Mouse (Mus musculus): ENCODE data around the gene Limch1.

Limch1 gene

DNA sequence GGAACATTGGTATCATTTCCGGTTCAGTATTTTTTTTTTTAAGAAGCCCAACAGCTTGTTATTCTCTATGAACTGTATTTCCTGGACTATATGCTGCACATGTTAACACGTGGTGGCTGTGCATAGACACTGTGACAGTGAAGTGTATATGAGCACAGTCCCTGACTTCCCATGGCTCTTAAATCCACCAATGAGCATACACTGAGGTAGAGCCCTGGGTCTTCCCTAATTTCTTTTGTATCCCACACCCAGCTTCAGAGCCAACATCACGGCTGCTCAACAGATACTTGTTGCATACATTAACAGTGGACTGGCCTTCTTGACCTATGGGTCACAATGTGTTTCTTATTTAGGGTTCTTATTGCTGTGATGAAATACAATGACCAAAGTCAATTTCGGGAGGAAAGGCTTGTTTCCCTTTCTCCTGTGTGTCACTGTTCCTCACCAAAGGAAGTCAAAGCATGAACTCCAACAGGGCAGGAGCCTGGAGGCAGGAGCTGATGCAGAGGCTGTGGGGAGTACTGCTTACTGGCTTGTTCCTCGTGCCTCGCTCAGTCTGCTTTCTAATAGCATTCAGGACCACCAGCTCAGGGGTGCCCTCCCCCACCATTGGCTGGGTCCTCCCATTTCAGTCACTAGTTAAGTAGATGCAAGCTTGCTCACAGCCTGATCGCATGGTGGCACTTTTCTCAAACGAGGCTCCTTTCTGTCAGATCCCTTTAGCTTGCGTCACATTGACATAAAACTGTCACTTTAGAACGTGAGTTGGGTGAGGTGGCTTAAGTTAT lies 130.6 kb downstream of the Limch1 start:
- no peak for DNase-seq (ENCODE audit: low read depth, low spot score)

DNA sequence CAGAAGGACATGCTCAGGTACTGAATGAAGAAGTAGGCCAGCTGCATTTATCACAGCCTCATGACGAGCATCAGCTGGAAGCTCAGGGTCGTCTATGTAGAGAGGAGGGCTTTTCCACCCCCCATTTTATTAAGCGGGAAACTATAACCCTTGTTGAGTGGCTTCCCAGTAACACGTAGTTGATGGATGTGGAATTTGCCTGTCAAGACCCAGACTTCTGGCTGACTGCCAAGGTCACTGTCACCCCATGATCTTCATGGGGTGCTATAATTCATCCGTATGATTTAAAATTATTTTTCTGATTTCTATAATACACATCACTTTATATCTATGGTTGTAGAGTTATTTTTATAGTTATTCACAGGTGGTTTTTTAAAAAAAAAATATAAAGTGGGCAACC lies 131.4 kb downstream of the Limch1 start:
- no peak for DNase-seq (ENCODE audit: low read depth, low spot score)

DNA sequence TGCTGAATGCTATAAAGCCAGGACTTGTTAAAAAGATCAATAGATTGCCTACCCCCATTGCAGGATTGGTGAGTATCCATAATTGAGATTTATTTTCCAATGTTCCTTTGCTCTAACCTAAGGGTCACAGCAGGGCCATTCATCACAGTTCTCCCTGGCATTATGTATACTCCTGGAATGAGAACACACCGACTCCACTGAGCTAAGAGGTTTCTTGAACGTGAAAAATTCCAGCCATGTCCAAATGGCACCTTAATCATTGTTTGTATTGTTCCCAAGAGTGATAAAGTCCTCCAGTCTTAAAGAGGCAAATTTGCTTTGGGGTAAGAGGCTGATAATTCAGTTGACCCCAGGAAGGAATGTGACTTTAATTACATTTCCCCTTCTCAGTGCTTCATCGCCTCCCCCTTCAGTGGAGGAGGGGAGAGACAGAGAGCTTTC lies 136.3 kb downstream of the Limch1 start:
- DNase-seq (ENCODE audit: low read depth, low spot score) = no peak

DNA sequence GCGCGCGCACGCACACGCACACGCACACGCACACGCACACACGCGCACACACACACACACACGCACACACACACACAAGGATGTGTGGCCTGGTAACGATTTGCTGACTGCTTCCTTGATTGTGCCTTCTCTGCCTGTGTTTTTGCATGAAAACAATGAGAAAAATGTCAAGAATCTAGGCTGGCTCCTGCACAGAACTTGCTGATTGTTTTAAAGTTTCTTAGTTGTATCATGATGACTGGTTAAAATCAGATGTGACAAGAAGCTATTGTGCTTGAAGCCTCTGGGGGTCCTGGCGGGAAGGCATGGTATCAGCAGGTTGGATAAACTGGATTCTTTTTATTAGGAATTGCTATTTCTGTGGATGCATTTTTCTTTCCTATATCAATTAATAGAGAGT lies 137.1 kb downstream of the Limch1 start:
- no peak for DNase-seq (ENCODE audit: low read depth, low spot score)

DNA sequence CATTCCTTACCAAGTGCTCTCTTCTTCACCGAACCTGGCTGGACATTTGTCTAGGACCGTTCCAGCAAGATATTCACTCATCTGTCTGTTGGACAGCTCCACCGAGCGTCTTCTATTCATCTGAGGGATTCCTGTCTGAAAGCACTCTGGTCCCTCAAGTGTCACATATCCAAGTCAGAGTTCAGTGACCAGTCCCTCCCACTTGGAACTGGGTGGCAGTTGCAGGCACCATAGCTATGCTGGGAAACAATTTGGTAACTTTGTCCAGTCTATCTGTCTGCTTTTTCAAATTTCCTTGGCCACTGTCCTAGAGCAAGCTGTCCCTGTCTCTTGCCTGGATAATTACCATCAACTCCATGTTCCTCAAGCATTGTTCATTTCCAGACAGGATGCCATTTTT lies 138.9 kb downstream of the Limch1 start:
- no peak for DNase-seq (ENCODE audit: low read depth, low spot score)

DNA sequence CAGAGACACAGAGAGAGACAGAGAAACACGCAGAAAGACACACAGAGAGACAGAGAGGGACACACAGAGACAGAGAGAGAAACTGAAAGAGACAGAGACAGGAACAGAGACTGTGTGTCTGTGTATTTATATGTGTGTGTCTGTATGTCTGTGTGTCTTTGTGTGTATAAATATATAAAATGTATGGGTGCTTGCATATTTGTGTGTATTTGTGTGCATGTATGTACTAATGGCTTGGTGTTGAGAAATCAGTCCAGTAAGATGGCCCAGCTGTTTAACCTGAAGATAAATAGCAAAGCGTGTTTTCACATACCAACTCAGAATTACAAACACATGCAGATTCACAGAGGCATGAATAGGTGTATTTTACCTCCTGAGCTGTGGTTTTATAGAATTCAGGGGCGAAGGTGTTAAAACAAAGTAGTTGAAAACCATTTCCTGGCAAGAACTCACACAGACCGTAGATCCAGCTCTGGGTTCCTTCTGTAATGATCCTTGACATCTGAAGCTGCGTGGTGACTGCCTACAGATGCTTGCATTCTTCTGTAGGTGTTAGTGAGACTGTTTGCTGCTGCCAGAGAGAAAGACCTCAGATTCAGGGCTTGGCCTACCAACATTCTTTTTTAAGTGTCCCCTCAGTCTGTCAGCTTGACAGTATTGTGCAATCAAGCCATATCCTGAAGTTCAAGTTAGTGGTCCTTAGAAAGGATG lies 140.9 kb downstream of the Limch1 start:
- no peak for DNase-seq (ENCODE audit: low read depth, low spot score)

DNA sequence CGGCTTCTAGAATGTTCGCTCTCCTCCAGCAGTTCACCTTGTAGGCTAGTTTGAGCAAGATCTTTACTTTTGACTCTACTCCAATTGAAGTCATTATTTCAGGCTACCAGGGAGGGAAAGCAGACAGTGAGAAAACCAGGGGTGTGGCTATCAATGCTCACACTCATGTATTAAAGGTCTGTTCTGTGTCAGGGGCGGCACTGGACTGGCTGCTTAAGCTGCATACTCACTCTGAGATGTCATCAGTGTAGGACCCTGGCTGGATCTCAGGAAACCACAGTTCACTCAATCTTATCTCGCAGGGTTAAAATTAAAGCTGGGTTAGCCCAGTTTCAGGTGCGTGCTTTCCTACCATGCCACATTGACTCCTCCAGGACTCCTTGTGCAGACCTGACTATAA lies 142.4 kb downstream of the Limch1 start:
- DNase-seq (ENCODE audit: low read depth, low spot score) = no peak

DNA sequence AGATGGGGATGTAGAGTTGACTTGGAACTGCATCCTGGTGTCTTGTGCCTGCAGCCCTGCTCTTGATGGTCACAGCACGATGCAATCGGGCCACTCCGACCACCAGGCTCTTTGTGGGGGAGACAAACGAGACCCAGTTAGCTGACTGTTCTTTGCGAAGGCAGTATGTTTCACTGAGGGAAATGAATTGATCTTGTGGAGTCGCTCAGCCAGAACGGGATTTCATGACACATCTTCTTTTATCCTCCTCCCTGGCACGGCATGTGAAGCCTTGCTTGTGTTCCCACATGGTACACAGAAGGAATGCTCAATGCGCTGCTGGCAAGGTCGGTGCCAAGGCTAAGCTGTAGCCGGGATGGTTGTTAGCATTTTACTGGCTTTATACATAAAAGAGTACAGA lies 143.7 kb downstream of the Limch1 start:
- DNase-seq (ENCODE audit: low read depth, low spot score) = no peak

DNA sequence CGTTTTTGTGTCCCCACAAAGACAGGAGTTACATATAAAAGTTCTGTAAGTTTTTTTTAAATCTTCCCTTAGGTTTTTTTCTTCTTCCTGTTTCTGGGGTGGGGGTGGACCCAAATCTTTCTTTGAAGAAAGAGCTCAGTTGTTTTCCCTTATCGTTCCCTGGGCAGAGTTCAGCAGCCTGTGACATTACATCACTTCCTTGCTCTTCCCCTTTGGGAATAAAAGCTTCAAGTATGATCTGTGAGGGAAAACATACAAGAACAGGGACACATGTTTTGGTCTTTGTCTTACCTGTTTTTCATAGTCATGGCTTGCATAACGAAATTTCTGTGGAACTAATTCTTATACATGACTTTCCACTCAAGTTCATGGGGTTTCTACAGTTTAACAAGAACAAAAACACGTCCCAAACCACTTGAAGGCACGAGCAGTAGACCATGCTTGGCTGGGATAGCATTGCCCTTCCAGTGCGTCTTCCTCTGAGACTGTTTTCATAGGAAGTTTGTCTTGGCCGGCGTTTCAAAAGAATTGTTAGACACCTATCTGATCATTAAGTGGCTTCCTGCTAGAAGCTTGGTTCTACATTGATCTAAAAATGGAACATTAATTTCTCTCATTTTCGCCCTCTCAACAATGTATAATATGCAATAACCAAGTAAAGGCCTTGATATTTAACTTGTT lies 150.0 kb downstream of the Limch1 start:
- DNase-seq (ENCODE audit: low read depth, low spot score) = no peak

DNA sequence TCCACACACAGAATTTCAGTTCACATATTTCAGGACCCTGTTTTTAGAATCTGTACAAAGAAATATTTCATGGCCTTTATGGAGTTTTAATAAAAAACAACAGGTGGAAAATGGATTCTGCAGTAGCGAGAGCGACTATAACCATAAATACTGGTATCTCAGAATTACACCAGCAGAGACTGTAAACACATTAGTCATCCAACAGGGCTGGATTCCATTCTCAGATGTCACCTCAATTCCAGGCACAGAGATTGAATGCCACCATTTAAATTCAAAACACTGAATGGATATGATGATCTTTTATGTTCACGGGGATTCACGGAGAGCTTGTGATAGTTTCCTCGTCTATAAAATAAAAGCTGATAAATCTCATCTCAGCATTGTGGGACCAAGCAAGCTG lies 152.0 kb downstream of the Limch1 start:
- no peak for DNase-seq (ENCODE audit: low read depth, low spot score)

DNA sequence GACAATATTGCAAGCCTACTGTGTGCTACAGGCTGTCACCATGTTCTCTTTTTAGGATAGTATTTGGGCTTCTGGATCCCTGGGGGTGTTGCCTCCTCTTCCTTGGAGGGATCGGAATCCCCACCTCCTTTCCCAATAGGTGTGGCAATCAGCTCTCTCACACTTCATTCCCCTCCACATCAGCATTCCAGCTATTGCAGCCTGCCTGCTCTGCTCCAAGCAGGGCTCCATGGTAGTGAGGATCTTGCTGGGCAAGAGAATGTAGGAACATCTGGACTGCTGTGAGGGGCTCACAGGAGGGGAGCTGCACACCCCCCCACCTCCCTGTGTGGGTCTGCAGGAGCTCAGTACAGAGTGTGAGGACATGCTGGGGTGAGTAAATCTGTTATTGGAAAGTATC lies 152.6 kb downstream of the Limch1 start:
- DNase-seq (ENCODE audit: low read depth, low spot score) = no peak

DNA sequence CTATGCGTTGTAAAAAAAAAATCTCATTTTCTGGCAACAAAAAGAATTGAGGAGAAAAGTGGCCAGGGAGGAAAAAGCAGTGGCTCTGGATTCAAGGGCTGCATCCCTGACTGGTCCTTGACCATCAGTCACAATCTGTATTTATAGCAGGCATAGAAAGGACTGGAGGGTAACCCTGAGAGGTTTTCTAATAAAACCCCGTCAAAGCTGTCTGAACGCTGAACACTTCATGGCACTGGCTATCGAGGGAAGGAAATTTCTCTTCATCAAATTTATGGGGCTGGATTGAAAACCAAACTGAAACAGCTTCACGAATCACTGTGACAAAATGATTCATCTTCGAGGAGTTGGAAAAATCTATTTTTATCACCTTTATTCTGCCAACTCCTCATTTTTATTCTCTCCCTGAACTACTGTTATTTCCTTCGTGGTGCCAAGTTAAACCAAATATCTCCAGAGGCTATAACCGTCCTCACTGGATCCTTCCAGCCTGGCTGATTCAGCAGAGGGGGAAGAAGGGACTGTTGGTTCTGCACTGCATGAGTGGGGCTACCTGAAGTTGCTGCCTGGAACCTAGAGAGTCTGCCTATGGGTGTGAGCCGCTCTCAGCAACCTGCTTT lies 153.3 kb downstream of the Limch1 start:
- no peak for DNase-seq (ENCODE audit: low read depth, low spot score)

DNA sequence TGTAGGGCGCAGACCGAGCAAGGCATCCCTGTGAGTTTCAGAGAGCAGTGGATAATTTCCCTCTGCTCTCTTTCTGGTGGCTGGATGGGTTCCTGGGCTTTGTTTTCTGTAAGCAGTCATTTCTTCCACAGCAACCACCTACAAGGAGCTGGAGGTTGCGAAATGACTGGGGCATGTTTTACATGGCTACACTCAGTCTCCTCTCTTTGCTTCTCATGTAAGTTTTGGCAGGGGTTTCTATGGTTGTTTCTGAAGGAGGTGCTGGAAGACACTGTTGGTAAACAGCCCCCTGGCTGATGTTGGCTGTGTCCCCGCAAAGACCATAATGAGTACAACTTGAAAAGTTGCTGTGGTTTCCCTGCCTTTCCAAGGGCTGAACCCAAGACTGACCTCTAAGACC lies 155.5 kb downstream of the Limch1 start:
- no peak for DNase-seq (ENCODE audit: low read depth, low spot score)

DNA sequence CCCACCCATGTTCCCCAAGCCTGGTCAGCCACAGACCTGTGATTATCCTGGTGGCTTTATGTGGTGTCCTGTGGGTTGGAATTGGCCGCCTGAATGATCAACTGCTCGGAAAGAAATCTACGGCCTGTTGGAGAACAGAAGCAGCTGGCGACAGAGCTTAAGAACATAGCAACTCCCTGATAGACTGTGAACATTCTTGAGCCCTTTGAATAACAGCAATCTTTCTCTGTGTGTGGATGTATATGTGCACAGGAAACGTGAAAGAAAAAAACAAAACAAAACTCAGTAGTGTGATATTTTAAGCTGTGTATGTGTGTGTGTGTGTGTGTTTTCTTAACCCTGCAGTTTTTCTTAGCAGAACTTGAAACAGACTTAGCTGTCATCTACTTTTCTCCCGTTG lies 159.2 kb downstream of the Limch1 start:
- DNase-seq (ENCODE audit: low read depth, low spot score) = no peak

DNA sequence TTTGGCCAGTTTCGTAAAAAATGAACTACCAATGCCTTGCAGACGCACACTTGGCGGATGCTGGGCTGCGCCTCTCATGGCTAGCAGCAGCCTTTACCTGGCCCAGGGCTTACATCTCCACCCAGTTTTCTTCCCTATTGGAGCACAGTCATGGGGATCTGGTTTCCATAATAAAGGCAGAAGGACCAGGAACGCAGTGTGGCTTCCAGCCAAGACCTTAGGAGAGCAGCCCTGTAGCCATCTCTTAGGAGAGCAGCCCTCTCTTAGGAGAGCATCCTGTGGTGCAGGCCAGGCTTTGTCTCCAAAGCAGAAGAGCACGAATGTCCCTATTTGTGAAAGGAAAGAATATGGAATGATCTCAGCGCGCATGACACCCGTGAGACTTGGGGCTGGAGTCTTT lies 163.3 kb downstream of the Limch1 start:
- DNase-seq (ENCODE audit: low read depth, low spot score) = no peak

DNA sequence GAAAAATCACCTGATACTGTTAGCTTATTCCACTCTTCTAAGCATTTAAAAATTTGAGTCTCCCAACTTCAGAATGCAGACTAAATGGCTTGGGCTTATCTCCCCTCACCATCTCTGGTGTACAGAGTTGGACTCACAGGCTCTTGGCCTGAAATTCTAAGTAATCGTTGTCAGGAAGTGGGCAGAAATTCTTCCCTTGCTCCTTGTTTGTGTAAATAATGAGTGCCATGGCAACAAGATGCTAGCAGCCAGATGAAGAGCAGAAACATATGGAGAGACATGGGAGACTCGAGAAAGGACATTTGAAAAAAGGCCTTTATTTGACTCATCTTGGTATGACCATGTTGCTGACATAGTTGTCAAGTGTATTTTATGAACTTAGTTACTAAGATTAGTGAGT lies 164.3 kb downstream of the Limch1 start:
- no peak for DNase-seq (ENCODE audit: low read depth, low spot score)

DNA sequence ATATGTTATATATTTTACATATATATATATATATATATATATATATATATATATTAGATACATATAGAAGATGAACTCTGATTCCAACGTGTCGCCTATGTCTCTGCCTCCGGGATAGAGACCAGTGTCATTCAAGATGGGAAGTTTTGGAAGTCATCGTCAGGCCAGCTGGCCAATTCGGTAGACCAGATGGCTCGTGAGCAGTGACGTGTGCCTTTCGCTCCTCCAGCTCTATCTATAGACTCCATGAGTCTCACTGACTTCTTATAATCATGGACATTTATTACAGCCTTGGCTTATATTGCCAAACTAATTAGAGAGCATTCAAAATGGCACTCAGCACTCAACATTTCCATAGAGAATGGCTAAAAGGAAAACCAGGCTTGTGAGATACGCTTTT lies 165.0 kb downstream of the Limch1 start:
- DNase-seq (ENCODE audit: low read depth, low spot score) = no peak

DNA sequence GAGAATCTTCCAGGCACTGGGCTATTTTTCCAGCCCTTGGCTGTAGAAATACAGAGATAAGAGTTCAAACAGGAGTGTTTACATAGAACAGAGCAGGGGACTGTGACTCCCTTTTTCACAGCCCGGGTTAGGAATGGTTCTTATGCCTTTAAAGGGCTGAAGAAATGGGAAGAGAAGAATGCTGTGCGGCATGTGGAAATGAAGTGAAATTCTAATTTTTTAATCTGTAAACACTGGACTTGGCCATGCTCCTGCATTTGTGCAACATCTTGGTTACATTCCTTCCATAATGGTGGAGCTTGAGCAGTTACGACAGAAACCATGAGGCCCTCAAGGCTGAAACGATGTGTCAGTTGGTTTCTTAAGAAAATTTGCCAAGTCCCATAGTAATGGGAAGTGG lies 165.4 kb downstream of the Limch1 start:
- no peak for DNase-seq (ENCODE audit: low read depth, low spot score)

DNA sequence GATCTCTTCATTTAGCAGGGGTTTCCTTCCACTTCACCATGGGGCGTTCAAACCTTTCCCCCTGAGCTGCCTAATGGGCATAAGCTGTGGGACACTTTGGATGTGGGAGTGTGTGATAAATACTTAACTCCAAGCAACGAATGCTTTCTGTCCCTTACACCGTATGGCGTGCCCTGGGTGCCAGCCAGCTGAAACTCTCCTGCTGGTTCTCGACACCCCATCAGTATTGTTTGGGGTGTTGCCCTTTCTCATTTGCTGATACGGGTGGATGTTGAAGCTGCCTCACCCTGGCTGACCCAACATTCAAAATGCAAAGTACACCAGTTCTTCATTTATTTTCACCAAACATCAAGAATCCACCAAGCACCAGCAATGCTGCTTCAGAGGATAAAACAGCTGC lies 168.2 kb downstream of the Limch1 start:
- DNase-seq (ENCODE audit: low read depth, low spot score) = no peak

DNA sequence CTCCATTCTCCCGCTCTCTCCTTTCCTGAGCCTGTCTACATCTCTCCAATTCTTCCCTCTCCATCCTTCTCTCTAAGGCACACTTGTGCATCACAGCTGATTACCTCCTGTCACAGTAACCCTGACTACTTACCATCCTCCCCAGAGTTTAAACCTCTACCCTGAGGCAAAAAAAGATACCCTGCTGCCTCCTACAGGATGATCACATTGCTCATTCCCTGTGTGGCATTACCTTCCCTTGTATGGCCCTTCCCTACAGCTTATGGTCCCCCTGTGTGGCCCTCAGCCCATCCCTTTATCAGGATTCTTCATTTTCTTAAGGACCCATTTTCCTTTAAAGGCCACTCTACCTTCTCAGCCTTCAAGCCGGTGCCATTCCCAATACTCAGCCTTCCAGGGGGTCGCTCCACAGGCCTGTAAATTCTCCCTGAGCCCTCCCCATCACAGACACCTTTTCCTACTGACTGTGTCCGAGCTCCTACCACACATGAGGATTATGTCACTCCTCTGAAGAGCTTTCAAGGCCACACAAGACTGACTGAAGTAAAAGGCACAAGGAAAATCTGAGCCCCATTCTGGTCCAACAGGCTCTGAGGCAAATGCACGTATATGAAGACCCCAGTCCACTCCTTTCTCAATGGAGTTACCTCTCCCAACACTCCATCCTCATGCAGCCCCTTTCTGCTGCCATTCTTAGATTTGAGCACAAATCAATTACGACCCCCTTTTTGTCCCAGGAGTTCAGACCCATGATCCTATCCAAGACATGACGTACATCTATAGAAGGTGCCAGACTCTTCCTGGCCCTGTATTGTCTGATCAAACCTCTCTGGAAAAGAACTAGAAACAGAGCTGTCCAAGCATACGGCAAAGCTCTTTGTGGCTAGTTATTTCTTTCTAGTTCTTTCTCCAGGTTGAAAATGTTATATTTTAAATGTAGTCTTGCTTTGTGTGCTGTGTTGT lies 172.0 kb downstream of the Limch1 start:
- no peak for DNase-seq (ENCODE audit: low read depth, low spot score)

All from A20 (cell line).